Mouse (Mus musculus) splenic B cell, adult 2 months (primary cell): ENCODE results near the gene Wdpcp.
"Not testable (repeated sequence)": the region's sequence is repeated elsewhere in the genome, so short reads cannot be mapped to it uniquely, and the experiment has no call there.

Source experiments
- DNase-seq: peaks from one replicate; pipeline ENCODE4 v3.0.0-alpha.2; 2011; ENCODE audit warnings: low read depth, low spot score
- H3K27me3 ChIP-seq: 2 replicates; pipeline ENCODE4 v1.6.1; 2012; ENCODE audit warnings: mild to moderate bottlenecking, low read length, moderate library complexity, mixed read lengths; ENCODE audit not compliant: control insufficient read depth, poor library complexity, insufficient read depth, severe bottlenecking
- H3K36me3 ChIP-seq: 2 replicates; pipeline ENCODE4 v1.6.1; 2012; ENCODE audit warnings: mild to moderate bottlenecking, low read length, moderate library complexity, mixed read lengths; ENCODE audit not compliant: control insufficient read depth, poor library complexity, insufficient read depth, severe bottlenecking

Wdpcp gene

GRCm38 (mm10) chr11:21571700-21572381 is at the start of gene Wdpcp, which contains the start of gene Mdh1:
Gene Wdpcp (plus strand): TSS chr11:21572235.
Gene Mdh1 (minus strand): TSS chr11:21572367.
- peak; percentile 98 for DNase-seq
- Histone ChIP-seq H3K27me3 (no peaks in the 10 kb centered on the region), H3K36me3 (no peaks in the 10 kb centered on the region)

- DNase-seq: no peak
- Histone ChIP-seq H3K36me3 (no peaks in the 10 kb centered on the region), H3K27me3 (no peaks in the 10 kb centered on the region)
Measured at GRCm38 (mm10) chr11:21528676-21529394, 43.2 kb upstream of the Wdpcp start.

- not testable (repeated sequence) for DNase-seq, H3K36me3 ChIP-seq, H3K27me3 ChIP-seq
Measured at GRCm38 (mm10) chr11:21530856-21531255, 41.2 kb upstream of the Wdpcp start.

- no peak for DNase-seq
- H3K27me3 ChIP-seq: no peaks in the 10 kb centered on the region
- no peaks in the 10 kb centered on the region for H3K36me3 ChIP-seq
Measured at GRCm38 (mm10) chr11:21540072-21540471, 32.0 kb upstream of the Wdpcp start.

- H3K36me3 ChIP-seq: no peaks in the 10 kb centered on the region
- no peaks in the 10 kb centered on the region for H3K27me3 ChIP-seq
- no peak for DNase-seq
Measured at GRCm38 (mm10) chr11:21540622-21541021, 31.4 kb upstream of the Wdpcp start.

- no peak for DNase-seq
- H3K27me3 ChIP-seq: no peaks in the 10 kb centered on the region
Measured at GRCm38 (mm10) chr11:21542731-21543130, 29.3 kb upstream of the Wdpcp start.

GRCm38 (mm10) chr11:21545021-21545420 is 27.0 kb upstream of the Wdpcp start:
- no peaks in the 10 kb centered on the region for H3K36me3 ChIP-seq
- DNase-seq: no peak
- H3K27me3 ChIP-seq: no peaks in the 10 kb centered on the region

More at GRCm38 (mm10) chr11:21542731-21543130, 29.3 kb upstream of the Wdpcp start:
- no peaks in the 10 kb centered on the region for H3K36me3 ChIP-seq

GRCm38 (mm10) chr11:21545951-21546350 is 26.1 kb upstream of the Wdpcp start:
- no peaks in the 10 kb centered on the region for H3K36me3 ChIP-seq
- H3K27me3 ChIP-seq: no peaks in the 10 kb centered on the region
- DNase-seq: no peak

GRCm38 (mm10) chr11:21546671-21547070 is 25.4 kb upstream of the Wdpcp start:
- no peaks in the 10 kb centered on the region for H3K27me3 ChIP-seq
- no peaks in the 10 kb centered on the region for H3K36me3 ChIP-seq
- DNase-seq: no peak

GRCm38 (mm10) chr11:21547518-21547917 is 24.5 kb upstream of the Wdpcp start:
- no peak for DNase-seq
- Histone ChIP-seq H3K27me3 (no peaks in the 10 kb centered on the region), H3K36me3 (no peaks in the 10 kb centered on the region)

- Histone ChIP-seq H3K27me3 (no peaks in the 10 kb centered on the region), H3K36me3 (no peaks in the 10 kb centered on the region)
- DNase-seq: peak; percentile 43
Measured at GRCm38 (mm10) chr11:21549052-21549451, 23.0 kb upstream of the Wdpcp start.

GRCm38 (mm10) chr11:21549754-21550153 is 22.3 kb upstream of the Wdpcp start:
- H3K27me3 ChIP-seq: no peaks in the 10 kb centered on the region
- H3K36me3 ChIP-seq: no peaks in the 10 kb centered on the region
- DNase-seq: peak; percentile 56

- Histone ChIP-seq H3K27me3 (no peaks in the 10 kb centered on the region), H3K36me3 (no peaks in the 10 kb centered on the region)
- DNase-seq: peak; percentile 34
Measured at GRCm38 (mm10) chr11:21550222-21551173, 21.5 kb upstream of the Wdpcp start.

- no peaks in the 10 kb centered on the region for H3K27me3 ChIP-seq
- no peak for DNase-seq
- no peaks in the 10 kb centered on the region for H3K36me3 ChIP-seq
Measured at GRCm38 (mm10) chr11:21552049-21552448, 20.0 kb upstream of the Wdpcp start.
